Mouse (Mus musculus) megakaryocyte, embryonic 14.5 days (primary cell): ENCODE results near the gene St8sia1. TPM values are rescaled to one million over a fixed set of nuclear protein-coding genes. Genes with fewer than 3 reads are reported as not detected.

Experiments used
- H3K27me3 ChIP-seq: replicated peaks from 2 replicates; pipeline ENCODE3; 2012; ENCODE audit warnings: inconsistent platforms
- H3K36me3 ChIP-seq: replicated peaks from 2 replicates; pipeline ENCODE3; 2012; ENCODE audit warnings: low read length, inconsistent platforms, mixed read lengths
- H3K4me1 ChIP-seq: 2 replicates; pipeline ENCODE4 v1.6.1; 2012; ENCODE audit warnings: inconsistent platforms
- H3K4me3 ChIP-seq: replicated peaks from 2 replicates; pipeline ENCODE3; 2012; ENCODE audit warnings: moderate library complexity, mild to moderate bottlenecking, inconsistent platforms
- H3K9me3 ChIP-seq: 2 replicates; pipeline ENCODE4 v1.6.1; 2012; ENCODE audit warnings: inconsistent platforms
- FLI1 ChIP-seq: IDR thresholded peaks from 2 replicates; pipeline ENCODE4 v1.6.1; 2012; ENCODE audit warnings: low read length, inconsistent platforms, mixed read lengths
- GATA1 ChIP-seq: IDR thresholded peaks from 3 replicates; pipeline ENCODE4 v1.6.1; 2012; ENCODE audit warnings: mixed read lengths, low read length, inconsistent platforms, borderline replicate concordance
- polyA plus RNA-seq: library from polyadenylated mRNA; stranded (reverse); fragments of >175 nt; gene quantifications from 2 replicates; pipeline ENCODE4 v1.2.3, GENCODE M21; 2012; ENCODE audit warnings: low replicate concordance; ENCODE audit not compliant: insufficient read depth

St8sia1 gene
- polyA plus RNA-seq, 1 experiment, result 0.04 TPM

- Histone ChIP-seq H3K9me3 (no peaks in the 10 kb centered on the region), H3K4me1 (peaks cover 41% of the 10 kb centered on the region), H3K4me3 (no peak overlapping the region), H3K27me3 (peaks cover 31% of the 10 kb centered on the region), H3K36me3 (no peaks in the 10 kb centered on the region)
- no peak for TF ChIP-seq GATA1
- no peak for TF ChIP-seq FLI1
Observed at GRCm38 (mm10) chr6:142814011-142814410, 150.2 kb downstream of the St8sia1 start.

- Histone ChIP-seq H3K4me1 (peaks cover 41% of the 10 kb centered on the region), H3K36me3 (no peaks in the 10 kb centered on the region), H3K4me3 (no peak overlapping the region), H3K9me3 (no peaks in the 10 kb centered on the region), H3K27me3 (peaks cover 24% of the 10 kb centered on the region)
- no peak for TF ChIP-seq FLI1
- no peak for TF ChIP-seq GATA1
Observed at GRCm38 (mm10) chr6:142812969-142813368, 151.3 kb downstream of the St8sia1 start.

GRCm38 (mm10) chr6:142810239-142810638 is 154.0 kb downstream of the St8sia1 start:
- TF ChIP-seq GATA1 (no peak), FLI1 (no peak)
- no peaks in the 10 kb centered on the region for H3K9me3 ChIP-seq
- peaks cover 18% of the 10 kb centered on the region for H3K27me3 ChIP-seq
- peaks cover 44% of the 10 kb centered on the region for H3K4me1 ChIP-seq
- H3K36me3 ChIP-seq, result no peaks in the 10 kb centered on the region
- H3K4me3 ChIP-seq, result peak overlapping the region; percentile 33

GRCm38 (mm10) chr6:142809373-142810098 is 154.7 kb downstream of the St8sia1 start:
- no peaks in the 10 kb centered on the region for H3K36me3 ChIP-seq
- H3K4me3 ChIP-seq, result peak overlapping the region; percentile 12
- H3K9me3 ChIP-seq, result no peaks in the 10 kb centered on the region
- peaks cover 41% of the 10 kb centered on the region for H3K4me1 ChIP-seq
- H3K27me3 ChIP-seq, result peaks cover 18% of the 10 kb centered on the region
- no peak for TF ChIP-seq GATA1
- no peak for TF ChIP-seq FLI1

- Histone ChIP-seq H3K4me1 (peaks cover 48% of the 10 kb centered on the region), H3K27me3 (peaks cover 3% of the 10 kb centered on the region), H3K36me3 (no peaks in the 10 kb centered on the region), H3K4me3 (no peak overlapping the region), H3K9me3 (no peaks in the 10 kb centered on the region)
- TF ChIP-seq FLI1 (no peak), GATA1 (no peak)
Observed at GRCm38 (mm10) chr6:142806326-142806725, 157.9 kb downstream of the St8sia1 start.

- TF ChIP-seq FLI1 (no peak), GATA1 (no peak)
- Histone ChIP-seq H3K4me1 (peaks cover 37% of the 10 kb centered on the region), H3K27me3 (peaks cover 1% of the 10 kb centered on the region), H3K4me3 (no peak within 1 kb of the TSS), H3K9me3 (no peaks in the 10 kb centered on the region), H3K36me3 (no peaks in the 10 kb centered on the region)
Observed at GRCm38 (mm10) chr6:142804402-142804801, 159.8 kb downstream of the St8sia1 start, which contains the start of gene Sult6b2. TSS of gene Sult6b2 (minus strand) at chr6:142804502.

- Histone ChIP-seq H3K36me3 (no peaks in the 10 kb centered on the region), H3K4me1 (peaks cover 34% of the 10 kb centered on the region), H3K9me3 (no peaks in the 10 kb centered on the region), H3K27me3 (peaks cover 1% of the 10 kb centered on the region), H3K4me3 (no peak overlapping the region)
- TF ChIP-seq GATA1, result no peak
- TF ChIP-seq FLI1, result no peak
Observed at GRCm38 (mm10) chr6:142802617-142803525, 161.4 kb downstream of the St8sia1 start.

GRCm38 (mm10) chr6:142801687-142802086 is 162.6 kb downstream of the St8sia1 start:
- H3K27me3 ChIP-seq, result peaks cover 1% of the 10 kb centered on the region

GRCm38 (mm10) chr6:142799704-142800374 is 164.4 kb downstream of the St8sia1 start:
- Histone ChIP-seq H3K4me1 (peaks cover 18% of the 10 kb centered on the region), H3K9me3 (no peaks in the 10 kb centered on the region), H3K4me3 (no peak overlapping the region), H3K27me3 (peaks cover 2% of the 10 kb centered on the region), H3K36me3 (no peaks in the 10 kb centered on the region)
- TF ChIP-seq FLI1, result no peak
- no peak for TF ChIP-seq GATA1

More at GRCm38 (mm10) chr6:142801687-142802086, 162.6 kb downstream of the St8sia1 start:
- H3K4me1 ChIP-seq, result peaks cover 30% of the 10 kb centered on the region
- H3K4me3 ChIP-seq, result no peak overlapping the region
- no peak for TF ChIP-seq FLI1
- no peak for TF ChIP-seq GATA1
- H3K36me3 ChIP-seq, result no peaks in the 10 kb centered on the region
- H3K9me3 ChIP-seq, result no peaks in the 10 kb centered on the region
